Mouse (Mus musculus) liver, embryonic 14.5 days (tissue): ENCODE data around the gene Myoz1. TPM values are rescaled to one million over a fixed set of nuclear protein-coding genes. Genes with fewer than 3 reads are reported as not detected.

Experiments used
- ATAC-seq: fragments of 200-750 bp; cut with Nextera tagmentation; 2 replicates; pipeline ENCODE4 v1.8.0; 2017; ENCODE audit warnings: moderate number of reproducible peaks, mild to moderate bottlenecking, moderate library complexity; ENCODE audit not compliant: insufficient read depth
- DNase-seq, 3 experiments: peaks; one replicate each; pipeline ENCODE4 v3.0.0-alpha.2; 2012 to 2013; ENCODE audit warnings: low read depth in 3 of 3, low spot score in 3 of 3
- H3K27ac ChIP-seq: fragments of 300-500 bp; sonication (generic); 2 replicates; pipeline ENCODE4 v1.5.1; 2014; ENCODE audit warnings: moderate library complexity, mild to moderate bottlenecking, control low read depth, inconsistent platforms
- H3K27me3 ChIP-seq: fragments of 300-500 bp; sonication (generic); 2 replicates; pipeline ENCODE4 v1.6.1; 2014; ENCODE audit warnings: mild to moderate bottlenecking, low read length, moderate library complexity; ENCODE audit not compliant: control insufficient read depth, insufficient read depth
- H3K36me3 ChIP-seq: fragments of 300-500 bp; sonication (generic); replicated peaks from 2 replicates; pipeline ENCODE4 v1.6.1; 2014; ENCODE audit warnings: low read depth; ENCODE audit not compliant: control insufficient read depth, insufficient read depth
- H3K4me1 ChIP-seq, 2 experiments: fragments of 200-500 bp in 1 of 2; fragments of 300-500 bp in 1 of 2; sonication (generic) in 1 of 2; replicated peaks; 2 replicates each; pipeline ENCODE4 v1.6.1; 2012 to 2014; ENCODE audit warnings: antibody characterized with exemption in 1 of 2, inconsistent platforms in 1 of 2, low read length in 1 of 2; ENCODE audit not compliant: control insufficient read depth in 2 of 2, insufficient read depth in 2 of 2
- H3K4me2 ChIP-seq: fragments of 300-500 bp; sonication (generic); 2 replicates; pipeline ENCODE4 v1.6.1; 2014; ENCODE audit warnings: low read depth, mild to moderate bottlenecking, control low read depth, moderate library complexity
- H3K4me3 ChIP-seq, 2 experiments: fragments of 200-500 bp in 1 of 2; fragments of 300-500 bp in 1 of 2; sonication (generic) in 1 of 2; 2 replicates each; pipeline ENCODE4 v1.5.1; 2012 to 2014; ENCODE audit warnings: low read depth in 2 of 2, low read length in 2 of 2, mild to moderate bottlenecking in 2 of 2, control low read depth in 1 of 2, inconsistent platforms in 1 of 2, moderate library complexity in 1 of 2; ENCODE audit not compliant: insufficient read depth in 1 of 2
- H3K9ac ChIP-seq: fragments of 300-500 bp; sonication (generic); replicated peaks from 2 replicates; pipeline ENCODE4 v1.6.1; 2014; ENCODE audit warnings: mild to moderate bottlenecking, control low read depth, moderate library complexity
- H3K9me3 ChIP-seq: fragments of 300-500 bp; sonication (generic); 2 replicates; pipeline ENCODE4 v1.6.1; 2016; ENCODE audit warnings: low read length, mixed read lengths; ENCODE audit not compliant: control insufficient read depth
- CTCF ChIP-seq: IDR thresholded peaks from 2 replicates; pipeline ENCODE4 v1.5.1; 2016; ENCODE audit warnings: antibody characterized with exemption, low read depth, control low read depth
- EP300 ChIP-seq: IDR thresholded peaks from 2 replicates; pipeline ENCODE4 v1.6.1; 2016; ENCODE audit warnings: antibody characterized with exemption, low read depth
- WGBS: fragments of 180-500 bp; shearing (Covaris S2); extraction: QIAGEN DNeasy Blood & Tissue Kit; methylation state at CpG from one replicate; pipeline ENCODE4 v1.1.7; 2014; ENCODE audit not compliant: insufficient replicate concordance; 5-methylcytosine and 5-hydroxymethylcytosine counted together
- polyA plus RNA-seq, 2 experiments: library from polyadenylated mRNA; depleted of rRNA in 1 of 2; stranded (reverse) in 1 of 2; unstranded in 1 of 2; fragments of >200 nt; fragmentation: Nextera tagmentation in 1 of 2; extraction: Ambion mirVana in 1 of 2; gene quantifications; 2 replicates each; pipeline versions ENCODE4 v1.2.1 to v1.2.3; 2012 to 2014

Gene Myoz1
- polyA plus RNA-seq, 2 experiments = 0.10 TPM; not detected in 1

GRCm38 (mm10) chr14:20694884-20695760 is 38.8 kb upstream of the Myoz1 start, which contains the start of gene Fut11:
Gene Fut11, plus strand, starts transcription at chr14:20694968.
- Histone ChIP-seq H3K4me1 (peaks cover 22 to 27% of the 10 kb centered on the region in 2 experiments), H3K36me3 (peaks cover 44% of the 10 kb centered on the region)
- under 1% methylated on average over 110 of the region's 111 CpGs for WGBS

GRCm38 (mm10) chr14:20694185-20694883 is 38.0 kb upstream of the Myoz1 start:
- Histone ChIP-seq H3K9ac (peak overlapping the region; percentile 87), H3K27ac (no peak overlapping the region; the same call in none of the 2 replicates), H3K4me1 (peaks cover 22 to 27% of the 10 kb centered on the region in 2 experiments), H3K36me3 (peaks cover 51% of the 10 kb centered on the region), H3K9me3 (no peaks in the 10 kb centered on the region), H3K27me3 (no peaks in the 10 kb centered on the region), H3K4me2 (peak overlapping the region; percentile 80), H3K4me3 (peak overlapping the region; percentile 72 to 74)
- no peak for TF ChIP-seq CTCF
- no peak for TF ChIP-seq EP300
- DNase-seq (no peak), ATAC-seq (peak; percentile 24; the same call in 1 of the 2 replicates)
- WGBS = 40% methylated on average over 13 of the region's 13 CpGs

More at GRCm38 (mm10) chr14:20694884-20695760, 38.8 kb upstream of the Myoz1 start, which contains the start of gene Fut11:
- Histone ChIP-seq H3K9me3 (no peaks in the 10 kb centered on the region), H3K27ac (peak within 1 kb of the TSS; percentile 68), H3K9ac (peak within 1 kb of the TSS; percentile 87), H3K4me2 (peak within 1 kb of the TSS; percentile 80), H3K4me3 (peak within 1 kb of the TSS; percentile 72 to 74), H3K27me3 (no peaks in the 10 kb centered on the region)
- ATAC-seq (peak; percentile 83), DNase-seq (peak; percentile 58 to 64 (median 59))
- TF ChIP-seq CTCF = no peak
- TF ChIP-seq EP300 = no peak

DNA sequence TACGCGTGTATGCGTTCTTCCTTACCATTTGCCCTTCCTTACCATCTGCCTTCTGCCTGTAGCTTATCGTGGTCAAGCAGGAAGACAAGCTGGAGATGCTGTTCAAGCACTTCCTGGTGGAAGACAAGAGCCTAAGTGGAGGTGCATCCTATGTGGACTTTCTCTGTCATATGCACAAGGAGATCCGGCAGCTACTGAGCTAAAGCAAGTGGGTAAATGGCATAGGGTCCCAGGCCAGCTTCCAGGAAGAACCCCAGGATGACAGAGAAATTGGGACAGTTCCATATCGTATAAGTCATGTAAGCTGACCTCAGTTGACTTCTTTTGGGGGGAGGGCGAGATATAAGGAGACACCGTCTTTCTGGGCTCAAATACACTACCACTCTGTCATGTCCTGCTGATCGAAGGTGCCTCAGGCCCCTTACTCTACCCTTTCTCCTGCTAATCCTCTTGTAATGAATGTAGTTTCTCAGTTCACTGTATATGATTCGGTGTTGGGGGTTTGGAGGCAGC is 37.3 kb upstream of the Myoz1 start:
- no peak for TF ChIP-seq CTCF
- no peak for TF ChIP-seq EP300
- H3K4me2 ChIP-seq = 0 out of 2 replicates have a peak overlapping the region, but pooled peaks have one; percentile 80
- H3K4me3 ChIP-seq = no peak overlapping the region
- WGBS = 70% methylated on average over 10 of the region's 10 CpGs
- H3K27me3 ChIP-seq = no peaks in the 10 kb centered on the region
- H3K27ac ChIP-seq = no peak overlapping the region; the same call in 1 of the 2 replicates
- no peaks in the 10 kb centered on the region for H3K9me3 ChIP-seq
- peaks cover 19 to 25% of the 10 kb centered on the region in 2 experiments for H3K4me1 ChIP-seq
- H3K36me3 ChIP-seq = peaks cover 53% of the 10 kb centered on the region
- no peak for ATAC-seq
- no peak overlapping the region for H3K9ac ChIP-seq
- no peak for DNase-seq

DNA sequence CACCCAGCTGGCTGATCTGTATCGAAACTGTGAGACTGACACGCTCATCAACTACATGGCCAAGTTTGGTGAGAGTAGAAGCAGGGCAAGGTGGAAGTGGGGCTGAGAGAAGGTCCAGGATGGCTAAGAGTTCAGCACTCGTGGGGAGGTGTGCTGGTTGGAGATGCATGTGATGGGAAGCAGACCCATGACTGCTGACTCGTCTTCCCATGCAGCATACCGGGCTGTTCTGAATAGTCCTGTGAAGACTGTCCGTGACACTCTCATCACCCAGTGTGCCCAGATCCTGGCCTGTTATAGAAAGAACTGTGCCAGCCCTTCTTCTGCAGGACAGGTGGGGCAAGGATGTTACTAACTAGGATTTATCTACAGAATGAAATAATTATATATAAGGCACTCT is 35.4 kb upstream of the Myoz1 start:
- Histone ChIP-seq H3K4me2 (no peak overlapping the region), H3K9ac (no peak overlapping the region)
- no peak for TF ChIP-seq CTCF
- TF ChIP-seq EP300 = no peak

More for the DNA sequence above, 35.4 kb upstream of the Myoz1 start:
- no peaks in the 10 kb centered on the region for H3K9me3 ChIP-seq
- ATAC-seq = no peak
- 79% methylated on average over 6 of the region's 6 CpGs for WGBS
- no peak for DNase-seq
- no peaks in the 10 kb centered on the region for H3K27me3 ChIP-seq
- H3K4me1 ChIP-seq = peaks cover 12 to 20% of the 10 kb centered on the region in 2 experiments; a peak in 3 of 4 replicates
- H3K36me3 ChIP-seq = peaks cover 67% of the 10 kb centered on the region
- no peak overlapping the region for H3K4me3 ChIP-seq
- no peak overlapping the region for H3K27ac ChIP-seq
